Mouse (Mus musculus) MEL (cell line): ENCODE measurements around the gene Pak2.
A peak's percentile ranks its signal among the peaks of the same experiment; 100 is the strongest.

Experiments used
- CTCF ChIP-seq, 3 experiments: IDR thresholded peaks in 2 of 3; conservative IDR thresholded peaks in 1 of 3; 2 replicates each; pipeline ENCODE4 v1.5.1; 2011 to 2012; ENCODE audit warnings: low read length in 3 of 3, low read depth in 2 of 3, mild to moderate bottlenecking in 2 of 3, improper control_type of control experiment in 1 of 3, inconsistent platforms in 1 of 3, mixed read lengths in 1 of 3, moderate library complexity in 1 of 3; ENCODE audit not compliant: control insufficient read depth in 1 of 3, insufficient read depth in 1 of 3, poor library complexity in 1 of 3, severe bottlenecking in 1 of 3
- EP300 ChIP-seq, 2 experiments: IDR thresholded peaks; 2 replicates each; pipeline ENCODE4 v1.6.1; 2011; ENCODE audit warnings: improper control_type of control experiment in 2 of 2, low read length in 2 of 2, low read depth in 1 of 2, mild to moderate bottlenecking in 1 of 2
- ETS1 ChIP-seq: IDR thresholded peaks from 2 replicates; pipeline ENCODE4 v1.6.1; 2012; ENCODE audit warnings: low read depth, mild to moderate bottlenecking, inconsistent platforms, low read length, improper control_type of control experiment, moderate library complexity
- GATA1 ChIP-seq: IDR thresholded peaks from 2 replicates; pipeline ENCODE4 v1.6.1; 2011; ENCODE audit warnings: low read depth, low read length, improper control_type of control experiment
- HCFC1 ChIP-seq: IDR thresholded peaks from 2 replicates; pipeline ENCODE4 v1.6.1; 2012; ENCODE audit warnings: low read depth, mild to moderate bottlenecking, inconsistent platforms, low read length, improper control_type of control experiment, moderate library complexity
- MAX ChIP-seq: IDR thresholded peaks from 2 replicates; pipeline ENCODE4 v1.6.1; 2011; ENCODE audit warnings: low read length, improper control_type of control experiment
- ZMIZ1 ChIP-seq: IDR thresholded peaks from 2 replicates; pipeline ENCODE4 v1.6.1; 2012; ENCODE audit warnings: low read depth, mild to moderate bottlenecking, inconsistent platforms, low read length, improper control_type of control experiment, moderate library complexity

GRCm38 (mm10) chr16:32062226-32062625 lies 16.9 kb downstream of the Pak2 start:
- TF ChIP-seq MAX (no peak), HCFC1 (no peak), CTCF (IDR thresholded peaks at IDR 0.05 in 2 of 3, conservative IDR thresholded peaks at IDR 0.05 in 1 of 3; ENCODE audit: control insufficient read depth in 1 of 3, insufficient read depth in 1 of 3, low read depth in 2 of 3, low read length in 3 of 3, poor library complexity in 1 of 3, severe bottlenecking in 1 of 3) (no peak), ZMIZ1 (no peak), EP300 (IDR thresholded peaks at IDR 0.05; ENCODE audit: low read depth in 1 of 2, low read length in 2 of 2) (peak; percentile 61 to 76; a peak in 3 of 4 replicates), GATA1 (peak; percentile 89), ETS1 (peak; percentile 76)
